8 mouse cellular contexts compared by ENCODE assay signal in genomic region chr11:115264862-115265668, GRCm38 (mm10). TPM values are rescaled to one million over a fixed set of nuclear protein-coding genes. Genes with fewer than 3 reads are reported as not detected.
DNase-seq lines count a peak whose midpoint lies in the region; ATAC-seq and TF ChIP-seq lines count a peak whose summit lies in the region.

No protein-coding gene starts in this region.

- TF ChIP-seq POLR2A in bone marrow macrophage, adult 2 months (IDR thresholded peaks at IDR 0.05; ENCODE audit: borderline replicate concordance, low read depth, low read length), result no peak

- H3K9me3 ChIP-seq in kidney, embryonic 15.5 days (replicated peaks), result no peaks in the 10 kb centered on the region
- no peaks in the 10 kb centered on the region for H3K9me3 ChIP-seq in forebrain, embryonic 15.5 days
- no peaks in the 10 kb centered on the region for H3K9me3 ChIP-seq in liver, embryonic 12.5 days (replicated peaks)
- H3K9me3 ChIP-seq in stomach, embryonic 14.5 days (ENCODE audit: control insufficient read depth, low read depth, low read length), result no peaks in the 10 kb centered on the region

- peak overlapping the region; percentile 54 for H3K4me2 ChIP-seq in kidney, embryonic 15.5 days
- peak overlapping the region; percentile 40 for H3K4me2 ChIP-seq in forebrain, embryonic 15.5 days (replicated peaks)
- H3K4me2 ChIP-seq in liver, embryonic 12.5 days, result peak overlapping the region; percentile 36
- peak overlapping the region; percentile 35 for H3K4me2 ChIP-seq in stomach, embryonic 14.5 days (replicated peaks; ENCODE audit: low read depth, low read length)

- peaks cover 11% of the 10 kb centered on the region; the same call in 1 of the 2 replicates for H3K36me3 ChIP-seq in kidney, embryonic 15.5 days
- peaks cover 14% of the 10 kb centered on the region for H3K36me3 ChIP-seq in forebrain, embryonic 15.5 days
- H3K36me3 ChIP-seq in liver, embryonic 12.5 days, result peaks cover 19% of the 10 kb centered on the region
- H3K36me3 ChIP-seq in stomach, embryonic 14.5 days (ENCODE audit: control insufficient read depth, insufficient read depth, low read length), result no peaks in the 10 kb centered on the region; the same call in 1 of the 2 replicates

- 6% methylated on average over 39 of the region's 39 CpGs for WGBS in kidney, embryonic 15.5 days
- WGBS in forebrain, embryonic 15.5 days, result 6% methylated on average over 39 of the region's 39 CpGs
- 8% methylated on average over 39 of the region's 39 CpGs for WGBS in liver, embryonic 12.5 days (ENCODE audit: insufficient replicate concordance)
- WGBS in stomach, embryonic 14.5 days, result 7% methylated on average over 39 of the region's 39 CpGs

- ATAC-seq in kidney, embryonic 15.5 days (replicated peaks; ENCODE audit: low FRiP score), result no peak
- no peak for ATAC-seq in forebrain, embryonic 15.5 days (replicated peaks)
- no peak for ATAC-seq in liver, embryonic 12.5 days
- no peak for ATAC-seq in stomach, embryonic 14.5 days (ENCODE audit: insufficient number of reproducible peaks, insufficient read depth, low FRiP score, low read depth)
- ATAC-seq in monocyte, adult 5-6 weeks (replicated peaks; ENCODE audit: insufficient number of reproducible peaks, low FRiP score, low TSS enrichment, poor library complexity, severe bottlenecking), result no peak

- TF ChIP-seq CTCF in bone marrow macrophage, adult 2 months (IDR thresholded peaks at IDR 0.05; ENCODE audit: low read depth, low read length), result peak; percentile 51

- peak overlapping the region; percentile 28 for H3K4me3 ChIP-seq in kidney, embryonic 15.5 days (replicated peaks)
- H3K4me3 ChIP-seq in bone marrow macrophage, adult 2 months (ENCODE audit: insufficient read depth, low read length), result no peak overlapping the region
- H3K4me3 ChIP-seq in forebrain, embryonic 15.5 days, result peak overlapping the region; percentile 13
- no peak overlapping the region; the same call in 1 of the 2 replicates for H3K4me3 ChIP-seq in liver, embryonic 12.5 days
- H3K4me3 ChIP-seq in stomach, embryonic 14.5 days (ENCODE audit: low read depth, low read length), result no peak overlapping the region

- DNase-seq in kidney, adult 9 months, result no peak
- no peak for DNase-seq in T-cell, adult 2 months (ENCODE audit: low spot score)

- no peak overlapping the region for H3K27ac ChIP-seq in kidney, embryonic 15.5 days
- no peak overlapping the region for H3K27ac ChIP-seq in bone marrow macrophage, adult 2 months (ENCODE audit: insufficient read depth, low read depth, low read length)
- no peak overlapping the region for H3K27ac ChIP-seq in forebrain, embryonic 15.5 days (replicated peaks)
- H3K27ac ChIP-seq in liver, embryonic 12.5 days, result no peak overlapping the region
- no peak overlapping the region for H3K27ac ChIP-seq in stomach, embryonic 14.5 days (ENCODE audit: low read length)

- peaks cover 98% of the 10 kb centered on the region for H3K27me3 ChIP-seq in kidney, embryonic 15.5 days
- peaks cover 74% of the 10 kb centered on the region for H3K27me3 ChIP-seq in forebrain, embryonic 15.5 days
- peaks cover 96% of the 10 kb centered on the region for H3K27me3 ChIP-seq in liver, embryonic 12.5 days (replicated peaks)
- peaks cover 58% of the 10 kb centered on the region for H3K27me3 ChIP-seq in stomach, embryonic 14.5 days (ENCODE audit: control insufficient read depth, insufficient read depth, low read length)

- H3K9ac ChIP-seq in kidney, embryonic 15.5 days, result no peak overlapping the region
- no peak overlapping the region for H3K9ac ChIP-seq in forebrain, embryonic 15.5 days (replicated peaks)
- H3K9ac ChIP-seq in liver, embryonic 12.5 days, result no peak overlapping the region
- no peak overlapping the region for H3K9ac ChIP-seq in stomach, embryonic 14.5 days (replicated peaks; ENCODE audit: low read depth, low read length)

- H3K4me1 ChIP-seq in kidney, embryonic 15.5 days, result peaks cover 28% of the 10 kb centered on the region
- H3K4me1 ChIP-seq in bone marrow macrophage, adult 2 months (ENCODE audit: control insufficient read depth, insufficient read depth, low read length), result no peaks in the 10 kb centered on the region
- peaks cover 27% of the 10 kb centered on the region for H3K4me1 ChIP-seq in forebrain, embryonic 15.5 days
- H3K4me1 ChIP-seq in liver, embryonic 12.5 days, result peaks cover 15% of the 10 kb centered on the region; the same call in 1 of the 2 replicates
- peaks cover 5% of the 10 kb centered on the region; the same call in 1 of the 2 replicates for H3K4me1 ChIP-seq in stomach, embryonic 14.5 days (ENCODE audit: control insufficient read depth, insufficient read depth, low read length)

RNA-seq across cellular contexts. Expression of gene Grin2c, which starts 2.0 kb away (rescaled TPM):
- polyA plus RNA-seq in kidney, embryonic 15.5 days (2015; fragmentation: Nextera tagmentation; extraction: Ambion mirVana), result not detected in 2 replicates
- polyA plus RNA-seq in bone marrow macrophage, adult 2 months (2012; ENCODE audit: insufficient read depth, insufficient read length, missing spikeins), result not detected in 2 replicates
- 0.22 and 0.23 TPM in 2 replicates for polyA plus RNA-seq in forebrain, embryonic 15.5 days (2015; fragmentation: Nextera tagmentation; extraction: Ambion mirVana)
- 0.51 and 0.62 TPM in 2 replicates for polyA plus RNA-seq in liver, embryonic 12.5 days (2016; fragmentation: Nextera tagmentation; extraction: Ambion mirVana)
- not detected in 2 replicates for polyA plus RNA-seq in stomach, embryonic 14.5 days (2014; fragmentation: Nextera tagmentation; extraction: Ambion mirVana)
- not detected in 3 replicates for total RNA-seq in monocyte, adult 5-6 weeks (2017)

RNA-seq across cellular contexts. Expression of gene Fdxr, which starts 11.8 kb away (rescaled TPM):
- 15.4 and 20.8 TPM in 2 replicates for polyA plus RNA-seq in kidney, embryonic 15.5 days (2015; fragmentation: Nextera tagmentation; extraction: Ambion mirVana)
- 7.8 and 9.6 TPM in 2 replicates for polyA plus RNA-seq in bone marrow macrophage, adult 2 months (2012; ENCODE audit: insufficient read depth, insufficient read length, missing spikeins)
- 23.9 and 24.0 TPM in 2 replicates for polyA plus RNA-seq in forebrain, embryonic 15.5 days (2015; fragmentation: Nextera tagmentation; extraction: Ambion mirVana)
- polyA plus RNA-seq in liver, embryonic 12.5 days (2016; fragmentation: Nextera tagmentation; extraction: Ambion mirVana), result 17.1 and 17.8 TPM in 2 replicates
- 11.5 and 13.3 TPM in 2 replicates for polyA plus RNA-seq in stomach, embryonic 14.5 days (2014; fragmentation: Nextera tagmentation; extraction: Ambion mirVana)
- total RNA-seq in monocyte, adult 5-6 weeks (2017), result 8.4 to 14.8 TPM (median 11.7 TPM) in 3 replicates

RNA-seq across cellular contexts. Expression of gene Fads6, which starts 32.4 kb away (rescaled TPM):
- 0.49 and 0.55 TPM in 2 replicates for polyA plus RNA-seq in kidney, embryonic 15.5 days (2015; fragmentation: Nextera tagmentation; extraction: Ambion mirVana)
- polyA plus RNA-seq in bone marrow macrophage, adult 2 months (2012; ENCODE audit: insufficient read depth, insufficient read length, missing spikeins), result 1.5 and 1.9 TPM in 2 replicates
- polyA plus RNA-seq in forebrain, embryonic 15.5 days (2015; fragmentation: Nextera tagmentation; extraction: Ambion mirVana), result 0.37 TPM in 2 replicates
- polyA plus RNA-seq in liver, embryonic 12.5 days (2016; fragmentation: Nextera tagmentation; extraction: Ambion mirVana), result 2.2 and 2.4 TPM in 2 replicates
- polyA plus RNA-seq in stomach, embryonic 14.5 days (2014; fragmentation: Nextera tagmentation; extraction: Ambion mirVana), result 1.3 and 1.5 TPM in 2 replicates
- total RNA-seq in monocyte, adult 5-6 weeks (2017), result 0.11 to 0.78 TPM (median 0.38 TPM) in 3 replicates

RNA-seq across cellular contexts. Expression of gene Otop2, which starts 41.9 kb away (rescaled TPM):
- 0.06 and 0.09 TPM in 2 replicates for polyA plus RNA-seq in kidney, embryonic 15.5 days (2015; fragmentation: Nextera tagmentation; extraction: Ambion mirVana)
- polyA plus RNA-seq in bone marrow macrophage, adult 2 months (2012; ENCODE audit: insufficient read depth, insufficient read length, missing spikeins), result not detected in 2 replicates
- 0.08 TPM in 1 of 2 replicates, not detected in the other for polyA plus RNA-seq in forebrain, embryonic 15.5 days (2015; fragmentation: Nextera tagmentation; extraction: Ambion mirVana)
- polyA plus RNA-seq in liver, embryonic 12.5 days (2016; fragmentation: Nextera tagmentation; extraction: Ambion mirVana), result not detected in 2 replicates
- polyA plus RNA-seq in stomach, embryonic 14.5 days (2014; fragmentation: Nextera tagmentation; extraction: Ambion mirVana), result not detected in 2 replicates
- total RNA-seq in monocyte, adult 5-6 weeks (2017), result not detected in 3 replicates

RNA-seq across cellular contexts. Expression of gene Ush1g, which starts 56.8 kb away (rescaled TPM):
- not detected in 2 replicates for polyA plus RNA-seq in kidney, embryonic 15.5 days (2015; fragmentation: Nextera tagmentation; extraction: Ambion mirVana)
- polyA plus RNA-seq in bone marrow macrophage, adult 2 months (2012; ENCODE audit: insufficient read depth, insufficient read length, missing spikeins), result not detected in 2 replicates
- 0.05 TPM in 1 of 2 replicates, not detected in the other for polyA plus RNA-seq in forebrain, embryonic 15.5 days (2015; fragmentation: Nextera tagmentation; extraction: Ambion mirVana)
- 0.25 and 0.32 TPM in 2 replicates for polyA plus RNA-seq in liver, embryonic 12.5 days (2016; fragmentation: Nextera tagmentation; extraction: Ambion mirVana)
- 0.10 TPM in 1 of 2 replicates, not detected in the other for polyA plus RNA-seq in stomach, embryonic 14.5 days (2014; fragmentation: Nextera tagmentation; extraction: Ambion mirVana)
- not detected in 3 replicates for total RNA-seq in monocyte, adult 5-6 weeks (2017)

Comparison
In these comparisons a context has a peak if more than half of its experiments do, and no peak if none do; other contexts are left out.
1. H3K4me3 ChIP-seq: peak in kidney, embryonic 15.5 days (single experiment) and forebrain, embryonic 15.5 days (single experiment); none in bone marrow macrophage, adult 2 months (single experiment), liver, embryonic 12.5 days (single experiment) and stomach, embryonic 14.5 days (single experiment).
2. Peak in every context shown above with its lines, with median percentiles within 50 percentile points of each other: H3K4me2 ChIP-seq.